Mouse (Mus musculus) gonadal fat pad, adult 2 months (tissue): ENCODE measurements around the gene Gm20812. TPM values are rescaled to one million over a fixed set of nuclear protein-coding genes. Genes with fewer than 3 reads are reported as not detected.
"Not testable (repeated sequence)": the region's sequence is repeated elsewhere in the genome, so short reads cannot be mapped to it uniquely, and the experiment has no call there.

Source experiments
- DNase-seq: peaks from one replicate; pipeline ENCODE4 v3.0.0-alpha.2; 2012; ENCODE audit warnings: low read depth
- polyA plus RNA-seq: library from polyadenylated mRNA; depleted of rRNA; stranded (reverse); fragments of >200 nt; gene quantifications from 2 replicates; pipeline ENCODE4 v1.2.3, GENCODE M21; 2012; rRNA removed

Gene Gm20812
- not detected in 2 replicates for polyA plus RNA-seq

DNA sequence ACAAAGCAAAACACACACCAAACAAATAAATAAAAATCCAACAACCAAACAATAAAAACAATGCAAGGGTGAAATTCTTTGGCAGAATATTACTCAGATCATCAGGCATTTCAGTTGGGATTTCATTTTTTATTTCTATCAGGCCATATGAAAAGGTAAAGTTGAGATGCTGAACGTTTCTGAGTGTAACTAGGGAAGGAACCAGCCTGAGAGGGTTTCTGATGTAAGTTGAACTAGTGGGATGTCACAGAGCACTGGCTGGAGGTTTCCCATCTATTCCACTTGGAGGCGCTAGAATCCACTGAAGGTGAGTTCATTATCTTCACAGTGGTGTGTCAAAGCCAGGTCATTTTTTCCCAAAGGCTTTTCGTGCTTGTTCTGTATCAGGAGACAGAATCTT, at the start of gene Gm20812:
Gm20812 (plus strand) TSS at position 301 of the 400 bp plus-strand sequence.
- DNase-seq, result not testable (repeated sequence)

Other genes with a start within 250 kb of the Gm20812 start
- gene Gm29554, start 108.0 kb upstream of the Gm20812 start, polyA plus RNA-seq, result not detected in 2 replicates